Mouse (Mus musculus) thymus, adult 2 months (tissue): ENCODE measurements around the gene Tnfrsf14.

ENCODE experiments used
- CTCF ChIP-seq: fragments of 200-500 bp; IDR thresholded peaks from 2 replicates; pipeline ENCODE4 v1.5.1; 2012; ENCODE audit warnings: mild to moderate bottlenecking, control low read depth, low read length, moderate library complexity, borderline replicate concordance; ENCODE audit not compliant: control insufficient read depth, poor library complexity, insufficient read depth; ENCODE audit errors: extremely low read depth
- POLR2A ChIP-seq: fragments of 200-500 bp; IDR thresholded peaks from 2 replicates; pipeline ENCODE4 v1.6.1; 2012; ENCODE audit warnings: mild to moderate bottlenecking, low read length, control low read depth, moderate library complexity; ENCODE audit not compliant: control insufficient read depth, poor library complexity, insufficient read depth; ENCODE audit errors: extremely low read depth

- TF ChIP-seq CTCF = no peak
- TF ChIP-seq POLR2A = no peak
Observed at GRCm38 (mm10) chr4:154910606-154911522, 17.5 kb downstream of the Tnfrsf14 start.
